Mouse (Mus musculus): Measurements from ENCODE around the gene Rgs12.

Gene Rgs12

GRCm38 (mm10) chr5:35020410-35021241 is 71.4 kb downstream of the Rgs12 start:
- no peak for DNase-seq (ENCODE audit: extremely low read depth, low read depth)

- no peak for DNase-seq (ENCODE audit: extremely low read depth, low read depth)
These were observed 75.7 kb downstream of the Rgs12 start for GRCm38 (mm10) chr5:35024975-35025374.

GRCm38 (mm10) chr5:35029303-35029702 is 80.1 kb downstream of the Rgs12 start:
- DNase-seq (ENCODE audit: extremely low read depth, low read depth): no peak

- no peak for DNase-seq (ENCODE audit: extremely low read depth, low read depth)
These were observed 80.5 kb downstream of the Rgs12 start for GRCm38 (mm10) chr5:35029755-35030154.

GRCm38 (mm10) chr5:35033068-35033467 is 83.8 kb downstream of the Rgs12 start:
- no peak for DNase-seq (ENCODE audit: extremely low read depth, low read depth)

GRCm38 (mm10) chr5:35033619-35034018 is 84.4 kb downstream of the Rgs12 start:
- no peak for DNase-seq (ENCODE audit: extremely low read depth, low read depth)

GRCm38 (mm10) chr5:35035141-35035540 is 85.9 kb downstream of the Rgs12 start:
- peak; percentile 49 for DNase-seq (ENCODE audit: extremely low read depth, low read depth)

GRCm38 (mm10) chr5:35035795-35036194 is 86.5 kb downstream of the Rgs12 start:
- DNase-seq (ENCODE audit: extremely low read depth, low read depth): peak; percentile 89

GRCm38 (mm10) chr5:35037438-35037837 is 88.2 kb downstream of the Rgs12 start:
- DNase-seq (ENCODE audit: extremely low read depth, low read depth): no peak

- no peak for DNase-seq (ENCODE audit: extremely low read depth, low read depth)
These were observed 92.1 kb downstream of the Rgs12 start, which contains the start of gene Hgfac for GRCm38 (mm10) chr5:35041268-35041829. TSS of gene Hgfac (plus strand) at chr5:35041509.

- no peak for DNase-seq (ENCODE audit: extremely low read depth, low read depth)
These were observed 93.3 kb downstream of the Rgs12 start for GRCm38 (mm10) chr5:35042431-35043109.

- DNase-seq (ENCODE audit: extremely low read depth, low read depth): peak; percentile 77
These were observed 93.8 kb downstream of the Rgs12 start for GRCm38 (mm10) chr5:35043110-35043451.

- no peak for DNase-seq (ENCODE audit: extremely low read depth, low read depth)
These were observed 101.3 kb downstream of the Rgs12 start for GRCm38 (mm10) chr5:35050541-35050940.

GRCm38 (mm10) chr5:35054628-35055027 is 105.4 kb downstream of the Rgs12 start:
- no peak for DNase-seq (ENCODE audit: extremely low read depth, low read depth)

- DNase-seq (ENCODE audit: extremely low read depth, low read depth): no peak
These were observed 105.8 kb downstream of the Rgs12 start for GRCm38 (mm10) chr5:35055076-35055475.

- DNase-seq (ENCODE audit: extremely low read depth, low read depth): no peak
These were observed 107.6 kb downstream of the Rgs12 start, which contains the start of gene Dok7 for GRCm38 (mm10) chr5:35056604-35057432. TSS of gene Dok7 (plus strand) at chr5:35056766.

GRCm38 (mm10) chr5:35057582-35057981 is 108.3 kb downstream of the Rgs12 start:
- no peak for DNase-seq (ENCODE audit: extremely low read depth, low read depth)

GRCm38 (mm10) chr5:35058216-35058615 is 109.0 kb downstream of the Rgs12 start:
- DNase-seq (ENCODE audit: extremely low read depth, low read depth): no peak

- no peak for DNase-seq (ENCODE audit: extremely low read depth, low read depth)
These were observed 110.9 kb downstream of the Rgs12 start for GRCm38 (mm10) chr5:35060098-35060497.

GRCm38 (mm10) chr5:35069841-35070240 is 120.6 kb downstream of the Rgs12 start:
- no peak for DNase-seq (ENCODE audit: extremely low read depth, low read depth)

- no peak for DNase-seq (ENCODE audit: extremely low read depth, low read depth)
These were observed 121.1 kb downstream of the Rgs12 start for GRCm38 (mm10) chr5:35070314-35070713.

Measured in MEL-GATA-1-ER (cell line).